ENCODE assay signal across 22 mouse cellular contexts in genomic region chr19:43781980-43782379, GRCm38 (mm10). TPM values are rescaled to one million over a fixed set of nuclear protein-coding genes. Genes with fewer than 3 reads are reported as not detected.
DNase-seq lines count a peak whose midpoint lies in the region; ATAC-seq and TF ChIP-seq lines count a peak whose summit lies in the region.
"Had no signal": no experiment of that assay in that cellular context is flagged by ENCODE, and none has a peak within 500 bp of the region (broad histone marks: within the 10 kb centered on the region; RNA-seq: fewer than 3 reads in every experiment).

Abcc2 (plus strand) TSS chr19:43782192.

- H3K9me3 ChIP-seq in kidney, embryonic 16.5 days (ENCODE audit: low read length) = no peaks in the 10 kb centered on the region
- H3K9me3 ChIP-seq in liver, embryonic 12.5 days (replicated peaks) = no peaks in the 10 kb centered on the region
- H3K9me3 ChIP-seq: embryonic facial prominence, embryonic 12.5 days; hindbrain, embryonic 10.5 days; limb, embryonic 10.5 days; megakaryocyte, embryonic 14.5 days; neural tube, embryonic 13.5 days had no signal

- DNase-seq in liver, adult 2 months (ENCODE audit: extremely low read depth, low read depth, low spot score) = peak; percentile 100
- DNase-seq in liver = no peak
- peak; percentile 81 for DNase-seq in yolk sac, embryonic 10.5 days (ENCODE audit: low spot score)
- DNase-seq in left cerebral cortex, postnatal 25 days (ENCODE audit: low spot score in 2 of 2) = no peak
- DNase-seq in embryo, embryonic 11 days = no peak
- no peak for DNase-seq in B cell, adult 2 months
- DNase-seq: cerebellum, adult 8-10 months; layer of hippocampus, postnatal 36 days; lung, adult 2 months; midbrain, embryonic 14.5 days; thymus, postnatal 4 days had no signal

- H3K4me3 ChIP-seq in liver, adult 2 months (ENCODE audit: insufficient read depth, low read depth, low read length) = peak within 1 kb of the TSS; percentile 78
- H3K4me3 ChIP-seq in kidney, embryonic 16.5 days (ENCODE audit: low read length) = peak within 1 kb of the TSS; percentile 16; the same call in 1 of the 2 replicates
- H3K4me3 ChIP-seq in liver, embryonic 12.5 days = peak within 1 kb of the TSS; percentile 12
- H3K4me3 ChIP-seq: embryonic facial prominence, embryonic 12.5 days; hindbrain, embryonic 10.5 days; limb, embryonic 10.5 days; megakaryocyte, embryonic 14.5 days; neural tube, embryonic 13.5 days had no signal

- peaks cover 26% of the 10 kb centered on the region for H3K36me3 ChIP-seq in liver, adult 2 months (ENCODE audit: control insufficient read depth, insufficient read depth, low read length)
- no peaks in the 10 kb centered on the region for H3K36me3 ChIP-seq in kidney, embryonic 16.5 days (ENCODE audit: insufficient read depth, low read length)
- H3K36me3 ChIP-seq in liver, embryonic 12.5 days = no peaks in the 10 kb centered on the region
- H3K36me3 ChIP-seq: embryonic facial prominence, embryonic 12.5 days; hindbrain, embryonic 10.5 days; limb, embryonic 10.5 days; neural tube, embryonic 13.5 days had no signal

- H3K4me2 ChIP-seq in kidney, embryonic 16.5 days (replicated peaks; ENCODE audit: low read depth, low read length) = no peak within 1 kb of the TSS
- H3K4me2 ChIP-seq in liver, embryonic 12.5 days = peak within 1 kb of the TSS; percentile 32
- H3K4me2 ChIP-seq: embryonic facial prominence, embryonic 12.5 days; neural tube, embryonic 13.5 days had no signal

- peak within 1 kb of the TSS; percentile 95 for H3K27ac ChIP-seq in liver, adult 2 months (replicated peaks; ENCODE audit: insufficient read depth, low read depth, low read length)
- H3K27ac ChIP-seq in kidney, embryonic 16.5 days (ENCODE audit: low read length) = no peak within 1 kb of the TSS
- H3K27ac ChIP-seq in liver, embryonic 12.5 days = peak within 1 kb of the TSS; percentile 7; the same call in 1 of the 2 replicates
- H3K27ac ChIP-seq: embryonic facial prominence, embryonic 12.5 days; hindbrain, embryonic 10.5 days; hindbrain, postnatal 0 days; limb, embryonic 10.5 days; neural tube, embryonic 13.5 days had no signal

- 22% methylated on average over 3 of the region's 3 CpGs for WGBS in liver, adult 2 months
- WGBS in kidney, embryonic 16.5 days = 78% methylated on average over 3 of the region's 3 CpGs
- WGBS in liver, embryonic 12.5 days (ENCODE audit: insufficient replicate concordance) = 53% methylated on average over 3 of the region's 3 CpGs

- intact Hi-C loops in left cerebral cortex, postnatal 25 days (cut with DNase I) = no loop called here

- H3K9ac ChIP-seq in liver, adult 2 months (ENCODE audit: low read depth, low read length) = peak within 1 kb of the TSS; percentile 98
- no peak within 1 kb of the TSS for H3K9ac ChIP-seq in kidney, embryonic 16.5 days (replicated peaks; ENCODE audit: low read length)
- no peak within 1 kb of the TSS; the same call in 1 of the 2 replicates for H3K9ac ChIP-seq in liver, embryonic 12.5 days
- H3K9ac ChIP-seq: embryonic facial prominence, embryonic 12.5 days; neural tube, embryonic 13.5 days had no signal

- ATAC-seq in kidney, embryonic 16.5 days (ENCODE audit: low FRiP score, low TSS enrichment) = no peak
- peak; percentile 65 for ATAC-seq in liver, embryonic 12.5 days
- ATAC-seq: activated CD4-positive, CD25-positive, alpha-beta regulatory T cell, adult 4 months; forebrain, embryonic 16.5 days; hindbrain, postnatal 0 days had no signal

- TF ChIP-seq CTCF in liver, adult 2 months (IDR thresholded peaks at IDR 0.05; ENCODE audit: low read depth, low read length) = no peak

- no peaks in the 10 kb centered on the region for H3K27me3 ChIP-seq in liver, adult 2 months (ENCODE audit: control insufficient read depth, insufficient read depth, low read length)
- no peaks in the 10 kb centered on the region for H3K27me3 ChIP-seq in kidney, embryonic 16.5 days (ENCODE audit: insufficient read depth, low read length)
- H3K27me3 ChIP-seq in liver, embryonic 12.5 days (replicated peaks) = no peaks in the 10 kb centered on the region
- H3K27me3 ChIP-seq: embryonic facial prominence, embryonic 12.5 days; megakaryocyte, embryonic 14.5 days; neural tube, embryonic 13.5 days had no signal

- TF ChIP-seq POLR2A in liver, adult 2 months (IDR thresholded peaks at IDR 0.05; ENCODE audit: extremely low read depth, insufficient read depth, low read length) = no peak

- H3K79me2 ChIP-seq in liver, adult 2 months (ENCODE audit: control insufficient read depth, insufficient read depth, low read length) = peaks cover 10% of the 10 kb centered on the region; the same call in 1 of the 2 replicates

- peaks cover 17% of the 10 kb centered on the region for H3K4me1 ChIP-seq in liver, adult 2 months (ENCODE audit: control insufficient read depth, insufficient read depth, low read length)
- no peaks in the 10 kb centered on the region for H3K4me1 ChIP-seq in kidney, embryonic 16.5 days (ENCODE audit: insufficient read depth, low read length)
- H3K4me1 ChIP-seq in liver, embryonic 12.5 days = peaks cover 8% of the 10 kb centered on the region; the same call in 1 of the 2 replicates
- H3K4me1 ChIP-seq: embryonic facial prominence, embryonic 12.5 days; hindbrain, embryonic 10.5 days; limb, embryonic 10.5 days; neural tube, embryonic 13.5 days had no signal

RNA-seq across cellular contexts. Expression of gene Abcc2, which starts in this region (rescaled TPM):
- total RNA-seq in liver, adult 2 months (2014; rRNA removed) = 488 and 590 TPM in 2 replicates
- polyA plus RNA-seq in liver, adult 2 months (2012; rRNA removed) = 230 and 298 TPM in 2 replicates
- 4.9 and 5.7 TPM in 2 replicates for polyA plus RNA-seq in kidney, embryonic 16.5 days (2015; fragmentation: Nextera tagmentation; extraction: Ambion mirVana)
- polyA plus RNA-seq in liver, embryonic 12.5 days (2016; fragmentation: Nextera tagmentation; extraction: Ambion mirVana) = 8.2 and 8.8 TPM in 2 replicates
- total RNA-seq in left cerebral cortex, postnatal 25 days (2021) = under 1 TPM; 0.07 to 0.09 TPM
- total RNA-seq: layer of hippocampus, postnatal 36 days had no signal
- polyA plus RNA-seq: activated CD4-positive, CD25-positive, alpha-beta regulatory T cell, adult 4 months; forebrain, embryonic 16.5 days; heart, postnatal 0 days; hindbrain, embryonic 10.5 days; midbrain, embryonic 14.5 days had no signal

Comparison
In these comparisons a context has a peak if more than half of its experiments do, and no peak if none do; other contexts are left out.
1. RNA of gene Abcc2 (total RNA-seq): 488 to 590 TPM in liver, adult 2 months; 0.07 to 0.09 TPM in left cerebral cortex, postnatal 25 days; every median in the first group is over 100 times any median in the second.
2. RNA of gene Abcc2 (polyA plus RNA-seq): 230 to 298 TPM in liver, adult 2 months; 8.2 to 8.8 TPM in liver, embryonic 12.5 days and 4.9 to 5.7 TPM in kidney, embryonic 16.5 days; every median in the first group is over 10 times any median in the second.
3. DNase-seq: peak in liver, adult 2 months (single experiment) and yolk sac, embryonic 10.5 days (single experiment); none in liver (single experiment), left cerebral cortex, postnatal 25 days (0 of 2), embryo, embryonic 11 days (single experiment) and B cell, adult 2 months (0 of 2).
4. H3K4me3 ChIP-seq: peak in every context shown above with its lines; median percentile 78 in liver, adult 2 months; 16 in kidney, embryonic 16.5 days; 12 in liver, embryonic 12.5 days.